Mouse (Mus musculus): ENCODE data around the gene Evpl. TPM values are rescaled to one million over a fixed set of nuclear protein-coding genes. Genes with fewer than 3 reads are reported as not detected.

The Evpl gene
- polyA plus RNA-seq, 1 experiment from 2014 or later: 26.5 TPM

DNA sequence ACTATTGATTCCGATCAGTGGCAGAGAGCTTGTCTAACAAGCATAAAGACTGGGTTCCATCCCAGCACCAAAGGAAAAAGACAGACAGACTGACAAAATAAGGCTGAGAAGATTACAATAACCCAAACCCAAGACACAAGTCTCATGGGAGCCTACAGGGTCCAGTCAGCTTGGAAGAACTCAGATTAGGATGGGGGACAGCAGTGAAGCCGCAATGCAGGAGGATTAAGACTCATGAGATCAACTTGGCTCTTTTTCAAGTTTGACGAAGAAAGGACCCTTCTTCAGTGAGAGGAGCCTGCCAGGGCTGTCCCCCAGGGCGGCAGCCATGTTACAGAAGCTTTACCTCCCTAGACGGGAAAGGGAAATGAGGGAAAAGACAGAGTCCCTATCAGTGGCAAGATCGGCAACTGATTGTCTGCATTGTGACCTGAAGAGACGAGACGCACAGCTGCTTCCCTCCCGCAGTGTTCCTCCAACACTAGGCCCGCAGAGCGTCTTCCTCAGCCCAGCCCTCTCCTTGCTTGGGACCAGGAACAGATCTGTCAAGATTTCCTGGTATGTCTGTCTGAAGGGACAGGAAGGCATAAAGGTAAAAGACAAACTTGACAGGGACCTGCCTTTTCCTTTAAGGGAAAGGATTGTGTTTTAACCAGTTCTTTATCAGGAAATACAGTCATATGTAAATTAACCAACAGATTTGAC lies 50.5 kb downstream of the Evpl start:
- H3K9me3 ChIP-seq (ENCODE audit: control insufficient read depth, low read length): no peaks in the 10 kb centered on the region
- peak overlapping the region; percentile 56; the same call in 1 of the 2 replicates for H3K27ac ChIP-seq (replicated peaks)
- H3K27me3 ChIP-seq (ENCODE audit: control insufficient read depth, insufficient read depth, low read length): no peaks in the 10 kb centered on the region
- H3K36me3 ChIP-seq (ENCODE audit: control insufficient read depth, insufficient read depth, low read length): peaks cover 11% of the 10 kb centered on the region; the same call in 1 of the 2 replicates
- 0 out of 2 replicates have a peak, but pooled peaks cover 2% of the 10 kb centered on the region for H3K4me1 ChIP-seq (replicated peaks; ENCODE audit: control insufficient read depth, insufficient read depth)
- TF ChIP-seq CTCF (IDR thresholded peaks at IDR 0.05; ENCODE audit: low read depth): no peak
- TF ChIP-seq EP300 (optimal IDR thresholded peaks at IDR 0.05): no peak
- no peak overlapping the region for H3K4me2 ChIP-seq (replicated peaks; ENCODE audit: low read depth)
- no peak for DNase-seq (ENCODE audit: low spot score)
- no peak overlapping the region for H3K9ac ChIP-seq (ENCODE audit: low read length)
- no peak for ATAC-seq (ENCODE audit: low FRiP score, low TSS enrichment)
- 54% methylated on average over 11 of the region's 11 CpGs for WGBS
- H3K4me3 ChIP-seq (ENCODE audit: low read depth, low read length): no peak overlapping the region

DNA sequence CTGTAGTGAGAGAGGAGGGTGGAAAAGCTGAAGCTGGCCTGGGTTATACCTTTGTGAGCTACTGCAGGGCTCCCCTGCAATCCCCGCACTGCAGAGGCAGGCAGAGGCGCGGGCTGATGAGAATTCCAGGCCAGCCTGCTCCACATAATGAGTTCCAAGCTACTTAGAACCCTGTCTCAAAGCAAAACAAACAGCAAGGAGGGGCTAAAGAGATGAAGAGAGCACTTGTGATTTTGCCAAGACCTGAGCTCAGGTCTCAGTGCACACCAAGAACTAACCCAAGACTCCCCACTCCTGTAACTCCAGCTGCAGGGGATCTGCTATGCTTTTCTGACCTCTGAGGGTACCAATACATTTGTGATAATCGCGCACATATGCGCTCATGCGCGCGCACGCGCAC lies 51.5 kb downstream of the Evpl start:
- ATAC-seq (ENCODE audit: low FRiP score, low TSS enrichment): no peak
- H3K36me3 ChIP-seq (ENCODE audit: control insufficient read depth, insufficient read depth, low read length): peaks cover 11% of the 10 kb centered on the region; the same call in 1 of the 2 replicates
- H3K9ac ChIP-seq (ENCODE audit: low read length): peak overlapping the region; percentile 13; the same call in 1 of the 2 replicates
- no peaks in the 10 kb centered on the region for H3K9me3 ChIP-seq (ENCODE audit: control insufficient read depth, low read length)
- no peaks in the 10 kb centered on the region for H3K27me3 ChIP-seq (ENCODE audit: control insufficient read depth, insufficient read depth, low read length)
- H3K4me1 ChIP-seq (replicated peaks; ENCODE audit: control insufficient read depth, insufficient read depth): 0 out of 2 replicates have a peak, but pooled peaks cover 2% of the 10 kb centered on the region
- WGBS: 90% methylated on average over 11 of the region's 11 CpGs
- no peak for TF ChIP-seq EP300 (optimal IDR thresholded peaks at IDR 0.05)
- TF ChIP-seq CTCF (IDR thresholded peaks at IDR 0.05; ENCODE audit: low read depth): no peak
- H3K4me3 ChIP-seq (ENCODE audit: low read depth, low read length): no peak overlapping the region
- H3K27ac ChIP-seq (replicated peaks): peak overlapping the region; percentile 53
- H3K4me2 ChIP-seq (replicated peaks; ENCODE audit: low read depth): no peak overlapping the region
- no peak for DNase-seq (ENCODE audit: low spot score)

DNA sequence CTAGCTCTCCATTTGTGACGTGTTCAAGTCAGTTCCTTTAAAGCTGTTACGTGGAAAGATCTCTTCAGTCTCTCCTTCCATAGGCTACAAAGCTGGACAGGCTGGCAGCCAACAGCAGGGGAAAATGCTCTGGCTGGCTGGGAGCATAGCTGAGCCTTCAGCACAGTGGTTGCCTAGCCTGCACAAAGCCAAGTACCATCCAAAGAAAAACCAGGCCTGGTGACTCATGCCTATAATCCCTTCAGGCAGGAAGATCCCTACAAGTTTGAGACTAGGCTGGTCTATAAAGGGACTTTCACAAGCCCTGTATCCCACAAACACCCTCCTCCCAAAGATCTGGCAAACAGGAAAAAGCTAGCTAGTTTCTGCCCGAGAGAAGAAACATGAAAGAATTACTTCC lies 52.0 kb downstream of the Evpl start:
- ATAC-seq (ENCODE audit: low FRiP score, low TSS enrichment) (peak; percentile 33), DNase-seq (ENCODE audit: low spot score) (no peak)
- Histone ChIP-seq H3K4me2 (replicated peaks; ENCODE audit: low read depth) (no peak overlapping the region), H3K4me3 (ENCODE audit: low read depth, low read length) (no peak overlapping the region), H3K27me3 (ENCODE audit: control insufficient read depth, insufficient read depth, low read length) (no peaks in the 10 kb centered on the region), H3K9ac (ENCODE audit: low read length) (no peak overlapping the region), H3K36me3 (ENCODE audit: control insufficient read depth, insufficient read depth, low read length) (peaks cover 11% of the 10 kb centered on the region; the same call in 1 of the 2 replicates), H3K27ac (replicated peaks) (peak overlapping the region; percentile 53), H3K4me1 (replicated peaks; ENCODE audit: control insufficient read depth, insufficient read depth) (0 out of 2 replicates have a peak, but pooled peaks cover 2% of the 10 kb centered on the region), H3K9me3 (ENCODE audit: control insufficient read depth, low read length) (no peaks in the 10 kb centered on the region)
- WGBS: 71% methylated on average over 3 of the region's 3 CpGs
- TF ChIP-seq CTCF (IDR thresholded peaks at IDR 0.05; ENCODE audit: low read depth) (no peak), EP300 (optimal IDR thresholded peaks at IDR 0.05) (no peak)

DNA sequence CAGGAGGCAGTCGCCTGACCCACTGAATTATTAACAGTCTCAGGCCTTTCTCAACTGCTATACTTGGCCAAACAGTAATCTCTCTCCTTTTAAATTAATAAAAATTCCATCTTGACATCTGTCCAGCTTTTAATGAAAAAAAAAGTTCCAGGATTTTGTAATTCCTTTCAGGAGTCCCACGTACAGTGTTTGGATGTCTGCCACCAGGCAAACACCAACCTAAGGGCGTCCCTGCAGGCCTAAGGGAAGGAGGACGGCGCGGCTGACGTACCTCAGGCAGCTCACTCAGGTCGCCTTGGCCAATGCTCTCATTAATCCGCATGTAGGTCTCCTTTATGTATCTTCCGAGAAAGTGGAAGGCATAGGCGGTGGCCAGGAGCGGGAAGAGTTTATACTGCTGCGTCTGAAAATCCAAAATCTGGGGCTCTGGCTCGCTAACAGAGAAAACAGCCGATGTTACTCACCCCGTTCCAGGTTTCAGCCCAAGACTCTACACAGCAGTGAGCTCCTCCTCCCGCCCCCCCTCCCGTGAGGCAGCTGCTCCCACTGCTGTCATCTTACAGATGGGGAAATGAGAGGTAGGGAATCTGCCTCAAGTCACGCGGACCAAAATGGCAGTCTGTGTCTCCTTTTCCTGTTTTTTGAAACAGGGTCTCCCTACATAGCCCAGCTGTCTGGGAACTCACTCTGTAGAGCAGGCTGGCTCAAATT lies 59.3 kb downstream of the Evpl start:
- ATAC-seq (ENCODE audit: low FRiP score, low TSS enrichment) (no peak), DNase-seq (ENCODE audit: low spot score) (no peak)
- no peak overlapping the region for H3K4me3 ChIP-seq (ENCODE audit: low read depth, low read length)
- peaks cover 29% of the 10 kb centered on the region for H3K36me3 ChIP-seq (ENCODE audit: control insufficient read depth, insufficient read depth, low read length)
- no peak overlapping the region for H3K4me2 ChIP-seq (replicated peaks; ENCODE audit: low read depth)
- no peak for TF ChIP-seq EP300 (optimal IDR thresholded peaks at IDR 0.05)
- TF ChIP-seq CTCF (IDR thresholded peaks at IDR 0.05; ENCODE audit: low read depth): no peak
- H3K4me1 ChIP-seq (replicated peaks; ENCODE audit: control insufficient read depth, insufficient read depth): no peaks in the 10 kb centered on the region
- H3K27me3 ChIP-seq (ENCODE audit: control insufficient read depth, insufficient read depth, low read length): no peaks in the 10 kb centered on the region
- no peak overlapping the region for H3K9ac ChIP-seq (ENCODE audit: low read length)
- WGBS: 77% methylated on average over 20 of the region's 20 CpGs
- H3K9me3 ChIP-seq (ENCODE audit: control insufficient read depth, low read length): no peaks in the 10 kb centered on the region
- no peak overlapping the region for H3K27ac ChIP-seq (replicated peaks)

DNA sequence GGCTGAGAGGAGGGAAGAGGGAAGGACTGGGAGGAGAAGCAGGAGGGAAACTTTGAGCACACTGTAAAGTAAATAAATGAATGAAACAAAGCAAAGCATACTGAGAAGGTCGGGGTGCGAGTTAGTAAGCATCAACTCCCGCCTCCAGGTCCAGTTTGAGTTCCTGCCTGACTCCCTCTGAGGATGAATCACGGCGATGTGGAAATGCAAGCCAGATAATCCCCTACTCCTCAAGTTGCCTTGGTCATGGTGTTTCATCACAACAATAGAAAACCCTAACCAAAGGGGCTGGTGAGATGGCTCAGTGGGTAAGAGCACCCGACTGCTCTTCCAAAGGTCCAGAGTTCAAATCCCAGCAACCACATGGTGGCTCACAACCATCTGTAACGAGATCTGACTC lies 61.9 kb downstream of the Evpl start:
- DNase-seq (ENCODE audit: low spot score): no peak
- Histone ChIP-seq H3K4me1 (replicated peaks; ENCODE audit: control insufficient read depth, insufficient read depth) (no peaks in the 10 kb centered on the region), H3K9ac (ENCODE audit: low read length) (no peak overlapping the region), H3K36me3 (ENCODE audit: control insufficient read depth, insufficient read depth, low read length) (peaks cover 31% of the 10 kb centered on the region), H3K4me3 (ENCODE audit: low read depth, low read length) (no peak overlapping the region), H3K27ac (replicated peaks) (no peak overlapping the region; the same call in 1 of the 2 replicates), H3K27me3 (ENCODE audit: control insufficient read depth, insufficient read depth, low read length) (no peaks in the 10 kb centered on the region), H3K4me2 (replicated peaks; ENCODE audit: low read depth) (no peak overlapping the region), H3K9me3 (ENCODE audit: control insufficient read depth, low read length) (no peaks in the 10 kb centered on the region)
- no peak for ATAC-seq (ENCODE audit: low FRiP score, low TSS enrichment)
- TF ChIP-seq EP300 (optimal IDR thresholded peaks at IDR 0.05) (no peak), CTCF (IDR thresholded peaks at IDR 0.05; ENCODE audit: low read depth) (no peak)
- 71% methylated on average over 7 of the region's 7 CpGs for WGBS
